Mouse (Mus musculus) monocyte, adult 2 months (primary cell): ENCODE results near the gene Bend6.
A peak's percentile ranks its signal among the peaks of the same experiment; 100 is the strongest.
"Not testable (repeated sequence)": the region's sequence is repeated elsewhere in the genome, so short reads cannot be mapped to it uniquely, and the experiment has no call there.

Source experiments
- DNase-seq, 2 experiments: peaks; one replicate each; pipeline ENCODE4 v3.0.0; 2022; ENCODE audit warnings: low spot score in 2 of 2, low read depth in 1 of 2

Gene Bend6

GRCm38 (mm10) chr1:33908191-33908962, 761 bp upstream of the Bend6 start, which contains the start of gene Dst:
Dst (plus strand) TSS chr1:33908225.
- no peak for DNase-seq

GRCm38 (mm10) chr1:33906927-33907326, 689 bp downstream of the Bend6 start:
- no peak for DNase-seq

GRCm38 (mm10) chr1:33906216-33906615, 1.4 kb downstream of the Bend6 start:
- no peak for DNase-seq

- no peak for DNase-seq
Measured at GRCm38 (mm10) chr1:33903587-33903986, 4.0 kb downstream of the Bend6 start.

DNA sequence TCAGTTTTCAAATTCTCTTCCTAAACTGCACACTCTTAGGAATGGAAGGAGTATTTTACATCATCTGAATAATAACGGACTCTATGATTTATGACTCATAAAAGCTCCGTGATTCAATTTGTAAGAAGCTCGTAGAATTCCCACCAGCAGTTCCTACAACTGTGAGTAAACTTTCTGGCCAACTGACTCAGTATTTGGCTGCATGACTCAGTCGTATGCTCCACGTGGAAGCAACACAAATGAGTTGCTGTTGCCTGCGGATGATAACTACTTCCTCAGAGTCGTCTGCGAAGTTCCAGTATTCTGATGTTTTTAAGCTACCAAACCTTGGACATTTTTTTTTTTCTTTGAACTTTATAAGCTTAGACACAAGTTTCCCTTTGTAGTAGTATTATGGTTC, 7.4 kb downstream of the Bend6 start:
- no peak for DNase-seq

DNA sequence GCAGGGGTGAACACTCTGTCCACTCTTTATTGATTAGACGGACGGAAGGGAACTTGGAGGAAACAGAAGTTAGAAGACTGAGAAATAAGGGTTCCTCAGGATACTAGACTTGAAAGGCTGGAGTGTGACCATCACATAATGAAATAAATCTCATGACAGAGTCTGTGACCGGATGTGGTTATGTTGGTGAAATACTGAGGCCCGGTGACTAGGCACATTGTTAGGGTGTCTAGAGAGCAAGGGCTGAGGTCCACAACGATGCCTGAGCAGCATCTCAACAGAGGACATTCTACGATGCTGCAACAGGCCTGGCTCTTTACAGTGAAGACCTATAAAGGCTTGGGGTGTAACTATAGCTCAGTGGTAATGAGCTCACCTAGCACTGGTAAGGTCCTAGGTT, 9.2 kb downstream of the Bend6 start:
- DNase-seq = no peak

- DNase-seq = no peak
Measured at GRCm38 (mm10) chr1:33897426-33897825, 10.2 kb downstream of the Bend6 start.

DNA sequence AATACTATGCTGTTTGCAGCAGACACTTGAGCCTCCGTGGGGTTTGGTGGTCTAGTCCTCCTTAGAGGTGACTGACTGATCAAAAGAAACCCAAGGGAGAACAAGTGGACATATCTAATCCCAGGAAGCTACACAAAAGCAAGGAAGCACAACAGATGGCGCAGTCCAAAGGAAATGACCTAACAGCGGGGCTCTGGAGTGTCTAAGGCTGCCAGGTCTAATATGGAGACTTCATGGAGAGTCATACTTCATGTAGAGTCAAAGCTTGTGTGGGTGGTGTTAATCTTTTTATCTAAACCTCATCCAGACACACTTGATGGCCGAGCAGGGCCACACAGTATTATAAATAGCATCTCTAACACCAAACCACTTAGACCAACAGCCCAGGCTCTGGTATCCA, 10.9 kb downstream of the Bend6 start:
- DNase-seq = no peak

- no peak for DNase-seq
Measured at GRCm38 (mm10) chr1:33896116-33896515, 11.5 kb downstream of the Bend6 start.

- DNase-seq = peak in 1 of 2 experiments; percentile 16
Measured at GRCm38 (mm10) chr1:33892784-33893183, 14.8 kb downstream of the Bend6 start.

- DNase-seq = peak; percentile 45 to 61
Measured at GRCm38 (mm10) chr1:33883102-33883839, 24.3 kb downstream of the Bend6 start.

GRCm38 (mm10) chr1:33878170-33878569, 29.4 kb downstream of the Bend6 start:
- no peak for DNase-seq

- no peak for DNase-seq
Measured at GRCm38 (mm10) chr1:33876416-33876815, 31.2 kb downstream of the Bend6 start.

GRCm38 (mm10) chr1:33875691-33876090, 31.9 kb downstream of the Bend6 start:
- no peak for DNase-seq

GRCm38 (mm10) chr1:33873561-33873960, 34.1 kb downstream of the Bend6 start:
- no peak for DNase-seq

DNA sequence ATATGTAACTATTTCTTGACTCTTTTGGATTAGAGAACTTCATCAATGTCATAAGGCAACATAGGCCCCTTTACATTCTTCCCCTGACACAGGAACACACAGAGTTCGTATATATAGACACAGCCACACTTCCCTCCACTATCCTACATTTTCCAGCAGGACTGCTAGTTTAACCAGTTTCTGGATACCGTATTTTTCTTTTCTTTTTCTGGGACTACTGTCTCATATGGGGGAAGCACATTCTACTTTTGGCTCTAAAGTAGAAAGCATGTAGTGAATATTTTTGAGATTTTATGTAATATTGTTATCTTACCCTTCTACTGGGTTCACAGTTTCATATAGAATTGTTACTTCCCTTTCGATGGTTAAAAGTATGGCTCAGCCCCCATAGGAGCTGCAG, 38.2 kb downstream of the Bend6 start:
- no peak for DNase-seq

DNA sequence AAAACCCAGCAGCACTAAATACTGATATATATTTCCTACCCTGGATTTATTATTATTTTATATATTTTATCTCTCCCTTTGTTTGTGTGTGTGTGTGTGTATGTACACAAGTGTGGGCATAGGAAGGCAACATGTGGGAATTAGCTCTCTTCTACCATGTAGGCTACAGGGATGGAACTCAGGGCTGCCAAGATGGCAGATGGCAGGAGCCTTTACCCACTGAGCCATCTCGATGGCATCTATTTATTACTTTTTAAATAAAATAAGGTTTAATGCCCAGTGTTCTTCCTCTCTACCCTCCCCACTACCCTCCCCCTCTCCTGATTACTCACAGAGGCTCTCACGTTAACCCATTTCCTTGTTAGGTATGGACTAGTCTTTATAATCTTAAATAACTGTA, 38.6 kb downstream of the Bend6 start:
- DNase-seq = no peak

DNA sequence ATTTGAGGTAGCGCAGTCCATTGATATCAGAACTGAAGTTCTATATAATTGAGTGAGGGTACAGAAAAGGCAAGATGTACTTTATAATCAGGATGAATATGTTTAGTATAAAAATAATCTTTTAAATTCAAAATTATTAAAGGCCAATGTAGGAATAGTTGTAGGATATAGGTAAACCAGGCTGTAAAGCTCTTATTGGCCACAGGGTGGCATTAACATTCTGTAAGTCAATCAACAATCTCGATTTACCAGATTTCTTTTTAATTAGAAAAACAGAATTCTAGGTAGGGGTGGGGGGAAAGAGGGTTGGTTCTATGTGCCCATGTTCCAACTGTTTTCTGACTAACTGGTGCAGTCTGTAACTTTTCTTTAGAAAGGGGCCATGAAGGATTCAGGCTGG, 60.8 kb downstream of the Bend6 start:
- no peak for DNase-seq

DNA sequence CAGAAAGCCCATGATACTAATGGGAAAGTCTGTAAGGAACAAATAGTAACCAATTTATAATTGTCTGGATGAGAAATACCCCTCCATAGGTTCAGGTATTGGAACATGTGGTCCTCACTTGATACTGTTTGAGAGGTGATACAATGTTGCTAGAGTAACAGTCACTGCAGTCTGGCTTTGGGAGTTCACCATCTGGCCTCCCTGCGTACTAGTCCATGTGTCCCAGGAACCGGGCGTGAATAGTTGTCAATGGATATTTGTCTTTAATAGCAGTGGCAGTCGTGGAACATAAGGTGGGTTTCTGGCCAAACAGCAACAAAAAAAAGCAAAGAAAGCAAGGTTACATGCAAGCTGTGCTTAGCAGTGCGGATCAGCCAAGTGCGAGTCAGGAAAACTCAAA, 63.8 kb downstream of the Bend6 start:
- no peak for DNase-seq

- DNase-seq = not testable (repeated sequence)
Measured at GRCm38 (mm10) chr1:33838952-33839351, 68.7 kb downstream of the Bend6 start.

- DNase-seq = no peak
Measured at GRCm38 (mm10) chr1:33830586-33830985, 77.0 kb downstream of the Bend6 start.

DNA sequence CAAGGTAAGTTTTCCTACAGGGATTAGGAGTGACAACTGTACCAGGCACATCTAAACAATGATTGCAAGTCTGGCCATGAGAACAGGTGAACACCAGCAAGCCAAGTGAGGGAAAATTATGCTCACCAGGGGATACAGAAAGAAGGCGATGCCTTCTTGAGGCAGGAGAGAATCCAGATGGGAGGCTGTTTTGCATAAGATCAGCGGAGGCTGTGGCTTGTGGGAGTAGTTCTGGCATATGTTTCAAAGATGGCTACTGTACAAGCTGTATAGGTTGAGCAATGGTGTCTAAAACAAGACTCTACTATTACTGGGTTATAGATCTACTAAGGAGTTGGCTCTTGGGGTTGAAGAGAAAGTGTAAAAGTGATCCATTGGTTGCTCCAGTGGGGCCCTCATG, 89.7 kb downstream of the Bend6 start:
- DNase-seq = no peak
